Mouse (Mus musculus): ENCODE measurements around the gene Gm13420.

Gm13420 gene

DNA sequence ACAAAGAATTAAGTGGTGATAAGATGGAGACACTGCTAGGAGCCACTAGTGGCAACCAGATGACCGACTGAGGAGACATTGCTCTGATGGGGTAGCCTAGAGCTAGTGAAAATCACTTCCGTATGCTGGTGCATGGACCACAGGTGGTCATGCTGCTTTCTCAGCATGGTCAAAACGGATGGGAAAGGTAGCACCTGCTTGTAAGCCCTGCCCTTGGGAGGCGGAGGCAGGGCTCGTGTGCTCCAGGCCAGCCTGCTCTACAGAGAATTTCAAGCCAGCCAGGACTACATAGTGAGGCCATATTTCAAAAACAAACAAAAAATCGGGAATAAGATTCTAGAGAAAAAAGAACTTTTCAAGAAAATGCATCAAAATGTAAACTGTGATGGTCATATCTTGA lies 50.1 kb downstream of the Gm13420 start:
- DNase-seq (ENCODE audit: low read depth), result no peak

DNA sequence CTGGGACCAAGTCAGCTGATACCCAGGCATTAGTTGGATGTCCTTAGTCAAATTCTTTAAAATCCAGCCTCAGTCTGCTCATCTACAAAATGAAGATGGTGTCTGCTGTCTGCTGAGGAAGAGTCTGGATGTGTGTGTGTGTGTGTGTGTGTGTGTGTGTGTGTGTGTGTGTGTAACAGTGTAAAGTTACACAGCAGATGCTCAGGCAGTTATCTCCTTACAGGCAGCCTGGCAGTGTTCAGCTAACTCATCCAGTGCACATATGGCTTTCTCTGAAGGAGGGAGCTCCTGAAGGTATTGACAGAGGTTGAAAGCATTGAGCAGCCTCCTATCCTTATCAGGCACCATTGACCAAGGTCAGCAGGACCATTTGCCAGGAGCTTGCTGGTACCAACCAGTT lies 50.6 kb downstream of the Gm13420 start:
- DNase-seq (ENCODE audit: low read depth), result no peak

DNA sequence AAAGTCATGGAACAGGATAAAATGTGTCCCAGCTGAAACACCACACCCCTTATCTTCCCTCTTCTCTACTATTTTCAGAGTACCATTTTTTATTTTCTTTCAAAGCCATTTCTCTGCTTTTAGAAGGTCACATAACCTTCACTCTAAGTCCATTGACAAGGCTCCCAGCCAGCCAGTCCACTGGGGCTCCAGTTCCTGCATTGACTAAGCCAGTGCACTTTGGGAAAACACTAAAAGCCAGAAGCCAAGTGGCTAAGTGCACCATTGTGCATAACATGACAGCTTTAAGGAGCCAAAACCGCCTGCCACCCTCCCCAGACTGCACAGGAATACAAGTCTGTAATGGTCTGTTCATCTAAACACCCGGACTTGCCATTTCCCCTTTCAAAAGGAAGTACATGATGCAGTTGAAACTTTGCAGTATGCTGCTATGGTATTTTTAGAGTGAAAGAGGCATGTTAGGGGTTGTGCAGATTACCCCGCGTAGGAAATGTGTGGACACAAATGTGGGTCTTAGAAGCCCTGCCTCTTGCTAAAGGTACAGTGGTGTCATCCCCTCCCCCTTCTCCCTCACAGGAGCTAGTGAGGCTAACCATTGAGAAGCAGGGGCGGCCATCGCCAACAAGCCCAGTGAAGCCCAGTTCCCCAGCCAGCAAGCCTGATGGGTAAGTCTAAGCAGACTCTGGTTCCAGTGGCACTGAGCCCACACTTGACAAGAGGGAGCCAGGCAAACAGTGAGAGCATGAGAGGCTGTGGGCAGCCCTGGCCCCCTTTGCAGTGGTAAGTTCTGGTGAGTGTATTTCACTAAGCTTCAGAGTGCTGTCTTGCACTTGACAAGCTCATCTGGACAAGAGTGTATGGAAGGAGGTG lies 52.8 kb downstream of the Gm13420 start:
- DNase-seq (ENCODE audit: low read depth), result no peak

DNA sequence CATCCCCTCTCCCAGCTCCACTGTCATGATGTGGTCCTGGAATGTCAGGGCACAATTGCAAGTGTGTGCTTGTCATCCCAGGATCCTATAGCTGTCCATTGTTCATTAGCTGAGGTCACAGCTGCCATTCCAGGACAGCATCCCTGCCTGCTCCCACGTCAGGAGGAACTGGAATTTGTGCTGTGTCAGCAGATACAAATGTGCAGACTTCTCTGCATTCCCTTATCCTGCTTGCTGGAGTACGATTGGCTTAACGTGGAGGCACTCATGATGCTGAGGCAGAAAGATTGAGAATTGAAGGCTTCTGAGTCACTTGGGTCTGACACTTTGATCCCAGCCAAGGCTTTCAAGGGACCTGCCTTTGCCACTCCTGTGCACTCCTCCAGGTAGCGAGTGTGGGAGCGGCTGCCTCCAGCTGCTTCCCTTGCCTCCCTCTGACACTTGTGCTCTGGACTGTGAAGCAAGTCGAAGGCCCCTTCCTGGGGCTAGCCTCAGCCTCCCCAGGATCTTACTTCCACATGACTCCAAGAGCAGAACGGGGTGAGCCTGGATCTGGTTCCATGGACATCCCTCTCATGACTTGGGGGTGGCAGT lies 55.2 kb downstream of the Gm13420 start:
- DNase-seq (ENCODE audit: low read depth), result no peak

Data from c-Kit-positive CD71-negative TER-119-negative erythroid progenitor cells, embryonic 14.5 days (primary cell).